Mouse (Mus musculus): Measurements from ENCODE around the gene C1qtnf4. TPM values are rescaled to one million over a fixed set of nuclear protein-coding genes. Genes with fewer than 3 reads are reported as not detected.
A peak's percentile ranks its signal among the peaks of the same experiment; 100 is the strongest.

The C1qtnf4 gene
- total and polyA plus RNA-seq, 3 experiments: not detected

GRCm38 (mm10) chr2:90846597-90846954 lies 39.1 kb upstream of the C1qtnf4 start:
- no peak overlapping the region for H3K27ac ChIP-seq (ENCODE audit: insufficient read depth, low read depth)
- in situ Hi-C loops (cut with MboI; ENCODE audit: low pct_ligation_motif_present, low pct_unique_long_range_greater_than_20kb, low sequenced_read_pairs): no loop called here

GRCm38 (mm10) chr2:90846955-90847680 lies 38.5 kb upstream of the C1qtnf4 start, which contains the start of gene Mtch2:
TSS of gene Mtch2 (plus strand) at chr2:90847155.
- Histone ChIP-seq H3K27ac (ENCODE audit: insufficient read depth, low read depth) (peak within 1 kb of the TSS; percentile 17; the same call in 1 of the 2 replicates), H3K9me3 (replicated peaks; ENCODE audit: low read length) (no peaks in the 10 kb centered on the region), H3K79me2 (replicated peaks; ENCODE audit: control insufficient read depth, extremely low read depth, insufficient read depth, poor library complexity, severe bottlenecking) (peaks cover 20% of the 10 kb centered on the region), H3K4me1 (ENCODE audit: control insufficient read depth in 1 of 2, insufficient read depth in 2 of 2) (peaks cover 0 to 29% of the 10 kb centered on the region in 2 experiments; a peak in 2 of 4 replicates), H3K4me3 (replicated peaks in 1 of 3; ENCODE audit: low read depth in 2 of 3, low read length in 2 of 3, poor library complexity in 1 of 3) (peak within 1 kb of the TSS; percentile 81 to 85 (median 84)), H3K9ac (ENCODE audit: insufficient read depth, low read depth) (peak within 1 kb of the TSS; percentile 89), H3K27me3 (replicated peaks) (no peaks in the 10 kb centered on the region), H3K36me3 (replicated peaks in 1 of 2; ENCODE audit: control insufficient read depth in 1 of 2, insufficient read depth in 1 of 2, low read length in 1 of 2) (peaks cover 15 to 28% of the 10 kb centered on the region in 2 experiments), H3K4me2 (ENCODE audit: insufficient read depth, low read depth, poor library complexity, severe bottlenecking) (peak within 1 kb of the TSS; percentile 93)
- in situ Hi-C loops (cut with MboI; ENCODE audit: low pct_ligation_motif_present, low pct_unique_long_range_greater_than_20kb, low sequenced_read_pairs) (no loop called here), dilution Hi-C loops (cut with MboI; ENCODE audit: extremely low pct_ligation_motif_present, extremely low pct_unique_long_range_greater_than_20kb, low sequenced_read_pairs) (no loop called here)
- DNase-seq (ENCODE audit: extremely low read depth): peak; percentile 97
- TF ChIP-seq UBTF (IDR thresholded peaks at IDR 0.05; ENCODE audit: low read depth, low read length) (0 out of 2 replicates have a peak, but pooled peaks have one; percentile 59), CHD2 (IDR thresholded peaks at IDR 0.05; ENCODE audit: low read length) (peak; percentile 58; the same call in 1 of the 2 replicates), IRF4 (IDR thresholded peaks at IDR 0.05; ENCODE audit: low read depth, low read length) (peak; percentile 12; the same call in 1 of the 2 replicates), E2F4 (IDR thresholded peaks at IDR 0.05; ENCODE audit: insufficient replicate concordance, low read depth, low read length) (no peak), ETS1 (conservative IDR thresholded peaks at IDR 0.05; ENCODE audit: low read depth, low read length) (peak; percentile 18; the same call in 1 of the 2 replicates), USF2 (conservative IDR thresholded peaks at IDR 0.05; ENCODE audit: low read depth, low read length) (peak; percentile 82), CTCF (conservative IDR thresholded peaks at IDR 0.05 in 1 of 2, IDR thresholded peaks at IDR 0.05 in 1 of 2; ENCODE audit: low read depth in 2 of 2, low read length in 2 of 2) (no peak), ELF1 (IDR thresholded peaks at IDR 0.05; ENCODE audit: low read depth, low read length) (peak; percentile 94), JUND (conservative IDR thresholded peaks at IDR 0.05; ENCODE audit: low read depth, low read length) (no peak), POLR2AphosphoS2 (IDR thresholded peaks at IDR 0.05; ENCODE audit: low read depth, low read length) (peak; percentile 80), NRF1 (IDR thresholded peaks at IDR 0.05; ENCODE audit: low read depth, low read length) (peak; percentile 100), NELFE (IDR thresholded peaks at IDR 0.05; ENCODE audit: low read depth, low read length) (peak; percentile 94), MEF2A (IDR thresholded peaks at IDR 0.05; ENCODE audit: borderline replicate concordance, low read depth, low read length) (peak; percentile 20; the same call in 1 of the 2 replicates), RCOR1 (conservative IDR thresholded peaks at IDR 0.05; ENCODE audit: low read depth, low read length) (0 out of 2 replicates have a peak, but pooled peaks have one; percentile 18), MXI1 (IDR thresholded peaks at IDR 0.05; ENCODE audit: low read depth, low read length) (peak; percentile 86), TBP (conservative IDR thresholded peaks at IDR 0.05; ENCODE audit: low read depth, low read length) (peak; percentile 71; the same call in 1 of the 2 replicates), EP300 (IDR thresholded peaks at IDR 0.05; ENCODE audit: low read length) (no peak), MAFK (IDR thresholded peaks at IDR 0.05; ENCODE audit: insufficient replicate concordance, low read length) (no peak), BHLHE40 (IDR thresholded peaks at IDR 0.05; ENCODE audit: low read depth, low read length) (peak; percentile 94), RAD21 (IDR thresholded peaks at IDR 0.05; ENCODE audit: low read depth, low read length) (no peak)

More at GRCm38 (mm10) chr2:90846597-90846954, 39.1 kb upstream of the C1qtnf4 start:
- H3K4me3 ChIP-seq (replicated peaks in 1 of 3; ENCODE audit: low read depth in 2 of 3, low read length in 2 of 3, poor library complexity in 1 of 3): peak overlapping the region; percentile 65 to 85 (median 84)
- H3K79me2 ChIP-seq (replicated peaks; ENCODE audit: control insufficient read depth, extremely low read depth, insufficient read depth, poor library complexity, severe bottlenecking): peaks cover 20% of the 10 kb centered on the region
- H3K27me3 ChIP-seq (replicated peaks): no peaks in the 10 kb centered on the region
- peak overlapping the region; percentile 89 for H3K9ac ChIP-seq (ENCODE audit: insufficient read depth, low read depth)
- H3K4me1 ChIP-seq (ENCODE audit: control insufficient read depth in 1 of 2, insufficient read depth in 2 of 2): peaks cover 0 to 29% of the 10 kb centered on the region in 2 experiments; a peak in 2 of 4 replicates
- peaks cover 5% of the 10 kb centered on the region for H3K9me3 ChIP-seq (replicated peaks; ENCODE audit: low read length)
- peaks cover 12 to 23% of the 10 kb centered on the region in 2 experiments for H3K36me3 ChIP-seq (replicated peaks in 1 of 2; ENCODE audit: control insufficient read depth in 1 of 2, insufficient read depth in 1 of 2, low read length in 1 of 2)
- no peak for TF ChIP-seq CHD1 (IDR thresholded peaks at IDR 0.05; ENCODE audit: low read depth, low read length)
- TF ChIP-seq ZNF384 (IDR thresholded peaks at IDR 0.05; ENCODE audit: low read depth, low read length): no peak
- no peak for TF ChIP-seq ZMIZ1 (IDR thresholded peaks at IDR 0.05; ENCODE audit: low read depth, low read length)
- TF ChIP-seq IRF4 (IDR thresholded peaks at IDR 0.05; ENCODE audit: low read depth, low read length): no peak
- no peak for TF ChIP-seq POLR2A (IDR thresholded peaks at IDR 0.05; ENCODE audit: low read depth, low read length)
- TF ChIP-seq TBP (conservative IDR thresholded peaks at IDR 0.05; ENCODE audit: low read depth, low read length): no peak
- no peak for TF ChIP-seq NELFE (IDR thresholded peaks at IDR 0.05; ENCODE audit: low read depth, low read length)
- no peak for TF ChIP-seq ZKSCAN1 (IDR thresholded peaks at IDR 0.05; ENCODE audit: borderline replicate concordance, low read depth, low read length)
- no peak for TF ChIP-seq CTCF (conservative IDR thresholded peaks at IDR 0.05 in 1 of 2, IDR thresholded peaks at IDR 0.05 in 1 of 2; ENCODE audit: low read depth in 2 of 2, low read length in 2 of 2)
- TF ChIP-seq USF2 (conservative IDR thresholded peaks at IDR 0.05; ENCODE audit: low read depth, low read length): no peak
- TF ChIP-seq JUND (conservative IDR thresholded peaks at IDR 0.05; ENCODE audit: low read depth, low read length): peak; percentile 59
- no peak for TF ChIP-seq ELF1 (IDR thresholded peaks at IDR 0.05; ENCODE audit: low read depth, low read length)
- TF ChIP-seq RAD21 (IDR thresholded peaks at IDR 0.05; ENCODE audit: low read depth, low read length): no peak
- no peak for TF ChIP-seq TCF12 (IDR thresholded peaks at IDR 0.05; ENCODE audit: low read depth, low read length)
- TF ChIP-seq NRF1 (IDR thresholded peaks at IDR 0.05; ENCODE audit: low read depth, low read length): no peak
- TF ChIP-seq EP300 (IDR thresholded peaks at IDR 0.05; ENCODE audit: low read length): 0 out of 2 replicates have a peak, but pooled peaks have one; percentile 29
- no peak for TF ChIP-seq MAX (IDR thresholded peaks at IDR 0.05; ENCODE audit: low read length)
- TF ChIP-seq ZC3H11A (IDR thresholded peaks at IDR 0.05; ENCODE audit: low read depth, low read length): no peak
- 0 out of 2 replicates have a peak, but pooled peaks have one; percentile 15 for TF ChIP-seq RCOR1 (conservative IDR thresholded peaks at IDR 0.05; ENCODE audit: low read depth, low read length)
- no peak for TF ChIP-seq ETS1 (conservative IDR thresholded peaks at IDR 0.05; ENCODE audit: low read depth, low read length)
- peak; percentile 23; the same call in 1 of the 2 replicates for TF ChIP-seq JUN (IDR thresholded peaks at IDR 0.05; ENCODE audit: insufficient read depth, low read depth, low read length)
- TF ChIP-seq MEF2A (IDR thresholded peaks at IDR 0.05; ENCODE audit: borderline replicate concordance, low read depth, low read length): no peak
- no peak for TF ChIP-seq KAT2A (IDR thresholded peaks at IDR 0.05; ENCODE audit: insufficient replicate concordance, low read length)
- TF ChIP-seq GABPA (IDR thresholded peaks at IDR 0.05; ENCODE audit: insufficient replicate concordance, low read depth, low read length): no peak
- TF ChIP-seq UBTF (IDR thresholded peaks at IDR 0.05; ENCODE audit: low read depth, low read length): no peak
- no peak for TF ChIP-seq PAX5 (IDR thresholded peaks at IDR 0.05; ENCODE audit: low read length)
- H3K4me2 ChIP-seq (ENCODE audit: insufficient read depth, low read depth, poor library complexity, severe bottlenecking): peak overlapping the region; percentile 80
- dilution Hi-C loops (cut with MboI; ENCODE audit: extremely low pct_ligation_motif_present, extremely low pct_unique_long_range_greater_than_20kb, low sequenced_read_pairs): no loop called here
- DNase-seq (ENCODE audit: extremely low read depth): no peak
